Mouse (Mus musculus): ENCODE data around the gene Smad6.
A peak's percentile ranks its signal among the peaks of the same experiment; 100 is the strongest.

Gene Smad6

GRCm38 (mm10) chr9:64021319-64021850 is 474 bp downstream of the Smad6 start:
- no peak for DNase-seq (ENCODE audit: low spot score)

- DNase-seq (ENCODE audit: low spot score): peak; percentile 33
Observed at GRCm38 (mm10) chr9:64020606-64021318, 1.1 kb downstream of the Smad6 start.

DNA sequence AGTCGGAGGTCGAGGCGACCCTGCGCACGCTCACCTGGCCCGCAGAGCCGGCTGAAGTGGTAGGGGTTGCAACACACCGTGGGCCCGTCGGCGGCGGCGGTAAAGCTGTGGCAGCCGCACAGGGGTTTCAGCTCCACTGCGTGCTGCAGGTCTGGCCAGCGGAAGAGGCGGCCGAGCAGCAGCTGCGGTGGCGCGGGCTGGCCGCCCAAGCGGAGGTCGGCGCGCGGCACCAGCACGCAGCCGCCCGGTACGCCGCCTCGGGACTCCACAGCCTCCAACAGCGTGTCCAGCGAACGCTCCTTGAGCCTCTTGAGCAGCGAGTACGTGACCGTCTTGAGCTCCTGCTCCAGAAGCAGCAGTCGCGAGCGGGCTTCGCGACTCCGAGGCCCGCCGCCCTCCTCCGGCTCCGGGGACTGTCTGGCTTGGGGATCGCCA is 1.7 kb downstream of the Smad6 start:
- peak; percentile 35 for DNase-seq (ENCODE audit: low spot score)

DNA sequence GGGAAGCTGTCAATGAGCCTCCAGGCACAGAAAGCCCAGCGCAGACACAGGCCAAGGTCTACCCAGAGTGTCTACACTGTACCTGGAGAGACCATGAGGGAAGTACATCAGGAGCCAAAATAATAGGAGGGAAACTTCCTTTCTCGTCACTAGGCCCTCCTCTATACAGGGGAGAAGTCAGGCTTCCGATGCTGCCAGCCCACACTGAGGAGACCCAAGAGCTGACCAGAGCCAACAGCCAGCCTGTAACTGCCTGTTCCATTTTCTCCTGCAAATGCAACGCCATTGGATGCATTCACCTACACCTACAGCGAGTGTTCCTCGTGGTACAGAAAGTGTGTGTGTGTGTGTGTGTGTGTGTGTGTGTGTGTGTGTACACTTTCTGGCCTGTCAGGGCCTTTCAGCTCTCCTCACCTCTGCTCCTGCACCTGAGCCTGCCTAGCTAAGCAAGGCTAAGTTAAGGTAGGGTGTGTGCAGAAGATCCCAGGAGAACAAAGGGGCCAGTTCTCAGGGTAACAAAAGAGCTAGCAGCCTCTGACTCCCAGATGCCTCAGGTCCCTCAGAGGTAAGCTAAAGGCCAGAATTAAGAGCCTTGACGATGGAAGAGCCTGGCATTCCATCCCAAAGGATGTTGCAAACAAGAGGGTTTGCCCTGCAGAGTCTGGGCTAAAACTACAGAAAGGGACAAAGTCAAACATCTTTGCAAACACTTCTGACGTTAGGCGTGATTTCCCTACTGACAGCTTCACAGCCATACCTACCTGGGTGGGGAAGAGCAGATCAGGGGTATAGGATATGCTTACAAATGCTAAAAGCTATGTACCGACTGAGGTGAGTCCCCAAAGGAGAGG is 2.6 kb downstream of the Smad6 start:
- peak; percentile 12 for DNase-seq (ENCODE audit: low spot score)

GRCm38 (mm10) chr9:64017861-64018793 is 3.7 kb downstream of the Smad6 start:
- DNase-seq (ENCODE audit: low spot score): peak; percentile 87

- DNase-seq (ENCODE audit: low spot score): peak; percentile 69
Observed at GRCm38 (mm10) chr9:64016648-64017400, 5.0 kb downstream of the Smad6 start.

DNA sequence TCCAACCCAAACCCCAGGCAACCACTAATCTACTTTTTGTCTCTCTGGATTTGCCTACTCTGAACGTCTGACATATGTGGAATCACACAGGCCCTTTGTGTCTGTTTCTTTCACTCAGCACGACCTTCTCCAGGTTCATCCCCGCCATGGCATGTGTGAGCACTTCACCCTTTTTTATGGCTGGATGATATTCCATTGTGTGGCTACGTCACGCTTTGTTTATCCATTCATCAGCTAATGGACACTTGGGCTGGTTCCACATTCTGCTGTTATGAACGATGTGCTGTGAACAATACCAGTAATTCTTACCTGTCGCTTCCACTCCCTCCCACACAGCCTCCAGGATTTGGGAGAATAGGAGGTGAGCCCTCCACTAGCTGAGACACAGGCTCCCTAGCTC is 5.8 kb downstream of the Smad6 start:
- DNase-seq (ENCODE audit: low spot score): no peak

- DNase-seq (ENCODE audit: low spot score): no peak
Observed at GRCm38 (mm10) chr9:64014801-64015200, 7.1 kb downstream of the Smad6 start.

DNA sequence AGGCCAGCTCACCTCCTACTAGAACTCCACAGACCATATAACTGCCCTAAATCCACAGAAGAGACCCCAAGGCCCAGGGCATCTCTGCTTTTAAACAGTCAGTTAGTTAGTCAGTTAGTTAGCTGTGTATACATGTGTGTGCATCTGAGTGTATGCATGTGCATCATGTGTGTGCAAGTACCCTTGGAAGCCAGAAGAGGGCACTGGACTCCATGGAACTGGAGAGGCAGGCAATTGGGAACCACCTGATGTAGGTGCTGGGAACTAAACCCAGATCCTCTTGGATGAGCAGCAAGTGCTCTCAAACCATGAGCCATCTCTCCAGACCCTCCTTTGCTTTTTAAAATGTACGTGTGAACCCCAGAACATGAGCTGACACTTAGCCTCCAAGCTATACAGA is 10.5 kb downstream of the Smad6 start:
- DNase-seq (ENCODE audit: low spot score): no peak

GRCm38 (mm10) chr9:64002981-64003380 is 18.9 kb downstream of the Smad6 start:
- DNase-seq (ENCODE audit: low spot score): no peak

DNA sequence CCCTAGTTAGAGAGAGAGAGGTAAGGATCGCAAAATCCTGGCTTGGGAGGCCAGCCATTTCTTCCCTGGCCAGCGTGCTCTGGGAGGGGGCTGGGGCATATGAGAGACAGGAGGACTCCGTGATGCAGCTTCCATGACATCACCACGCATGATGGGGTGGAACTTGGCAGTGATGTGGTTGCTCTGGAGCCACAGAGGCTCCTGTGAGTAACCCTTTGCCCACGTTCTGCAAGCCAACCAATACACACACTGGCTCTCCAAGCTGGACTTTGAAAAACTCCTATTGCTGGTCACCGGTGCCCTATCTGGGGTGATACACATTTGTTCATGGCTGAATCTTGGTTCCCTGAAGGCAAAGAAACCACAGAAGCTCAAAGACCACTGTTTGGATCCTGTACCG is 20.8 kb downstream of the Smad6 start:
- no peak for DNase-seq (ENCODE audit: low spot score)

- DNase-seq (ENCODE audit: low spot score): no peak
Observed at GRCm38 (mm10) chr9:64000085-64000484, 21.8 kb downstream of the Smad6 start.

- no peak for DNase-seq (ENCODE audit: low spot score)
Observed at GRCm38 (mm10) chr9:63999194-63999593, 22.7 kb downstream of the Smad6 start.

DNA sequence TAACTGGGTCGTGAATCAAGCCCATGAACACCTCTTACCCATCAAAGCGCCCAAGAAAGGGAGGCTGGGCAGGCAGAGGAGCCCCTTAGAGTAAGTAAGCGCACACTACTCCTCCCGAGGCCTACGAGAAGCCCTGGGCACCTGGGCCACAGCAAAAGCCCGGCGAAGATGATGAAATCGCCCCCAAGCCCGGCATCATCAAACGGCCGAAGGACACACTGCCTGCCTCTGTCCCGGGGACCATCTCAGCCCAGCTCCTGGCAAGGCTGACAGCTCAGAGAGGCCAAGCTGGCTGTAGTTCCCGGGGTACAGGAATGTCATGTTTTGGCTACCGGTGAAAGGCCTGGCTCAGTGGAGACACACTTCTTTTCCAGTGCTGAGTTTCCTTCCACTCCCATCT is 23.8 kb downstream of the Smad6 start:
- DNase-seq (ENCODE audit: low spot score): no peak

DNA sequence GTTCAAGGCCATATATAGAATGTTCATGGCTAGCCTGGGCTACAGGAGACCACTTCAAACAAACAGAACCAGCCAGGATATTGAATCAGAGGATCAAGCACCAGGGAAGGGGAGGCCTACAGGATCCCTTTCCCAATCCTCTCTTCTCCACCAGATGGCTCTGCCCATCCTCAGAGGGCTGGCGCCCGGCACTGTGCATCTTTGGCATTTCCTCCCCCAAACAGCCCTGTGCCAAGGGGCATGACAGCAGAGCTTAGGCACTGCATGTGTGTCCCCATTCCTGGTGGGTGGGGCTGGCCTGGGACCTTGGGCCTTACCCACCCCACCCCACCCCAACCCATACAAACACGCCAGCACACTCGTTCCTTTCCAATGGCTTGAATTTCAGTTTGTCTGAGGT is 24.4 kb downstream of the Smad6 start:
- peak; percentile 38 for DNase-seq (ENCODE audit: low spot score)

GRCm38 (mm10) chr9:63993256-63993655 is 28.6 kb downstream of the Smad6 start:
- DNase-seq (ENCODE audit: low spot score): no peak

DNA sequence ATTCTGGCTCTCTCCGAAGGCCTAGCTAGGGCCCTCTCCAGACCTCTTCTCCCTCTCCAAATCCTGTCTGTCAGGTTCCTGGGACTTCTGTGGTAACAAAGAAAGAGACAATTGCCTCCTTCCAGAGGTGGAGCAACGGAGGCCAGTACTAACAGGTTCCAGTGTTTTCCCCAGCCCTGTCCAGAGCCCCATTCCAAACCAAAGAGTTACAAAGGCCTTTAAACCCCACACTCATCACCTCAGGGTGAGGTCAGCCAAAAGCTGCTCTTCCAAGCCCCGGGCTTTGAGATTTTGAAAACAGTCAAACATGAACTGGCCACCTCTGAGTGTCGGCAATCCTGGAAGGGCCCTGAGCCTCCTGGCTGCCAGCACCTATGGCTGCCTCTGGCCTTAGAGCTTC is 29.1 kb downstream of the Smad6 start:
- no peak for DNase-seq (ENCODE audit: low spot score)

DNA sequence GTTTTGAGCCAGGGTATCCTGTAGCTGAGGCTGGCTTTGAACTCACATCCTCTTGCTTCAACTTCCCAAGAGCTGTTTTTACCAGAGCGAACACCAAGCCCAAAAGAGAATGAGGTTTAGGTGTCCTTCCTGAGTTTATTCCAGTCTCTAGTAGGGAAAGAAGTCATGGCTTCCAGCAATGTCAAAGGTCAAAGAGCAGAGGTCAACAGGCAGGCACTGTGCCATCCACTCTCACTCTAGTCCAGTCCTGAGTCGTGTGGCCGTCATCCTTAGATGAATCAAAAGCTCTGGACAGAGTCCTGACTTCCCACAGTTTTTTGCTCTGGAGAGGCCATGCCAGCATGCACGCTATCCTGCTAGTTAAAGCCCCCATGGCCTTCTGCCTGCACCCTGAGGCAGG is 30.7 kb downstream of the Smad6 start:
- DNase-seq (ENCODE audit: low spot score): no peak

- DNase-seq (ENCODE audit: low spot score): no peak
Observed at GRCm38 (mm10) chr9:63989641-63990040, 32.2 kb downstream of the Smad6 start.

DNA sequence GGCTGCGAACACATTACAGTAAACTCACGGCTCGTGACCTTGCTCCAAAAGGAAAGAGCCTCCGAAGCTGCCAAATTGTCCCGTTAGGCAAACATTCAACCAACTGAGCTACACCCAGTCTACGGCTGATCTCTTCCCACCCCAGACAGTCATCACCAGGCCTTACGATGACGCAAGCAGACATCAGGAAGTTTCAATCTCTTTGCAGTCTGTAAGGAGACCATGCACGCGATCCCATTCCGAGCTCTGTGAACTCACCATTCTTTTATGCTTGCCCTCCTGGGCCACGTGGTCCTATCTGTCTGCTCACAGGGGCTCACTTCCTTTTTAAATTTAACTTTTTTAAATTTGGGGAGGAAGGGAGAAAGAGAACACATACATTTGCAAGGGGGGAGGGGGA is 32.6 kb downstream of the Smad6 start:
- no peak for DNase-seq (ENCODE audit: low spot score)

GRCm38 (mm10) chr9:63985125-63985524 is 36.7 kb downstream of the Smad6 start:
- DNase-seq (ENCODE audit: low spot score): no peak

Data from urinary bladder, postnatal 14 days (tissue).